Mouse (Mus musculus): Measurements from ENCODE around the gene Ift172. TPM values are rescaled to one million over a fixed set of nuclear protein-coding genes. Genes with fewer than 3 reads are reported as not detected.

The Ift172 gene
- polyA plus RNA-seq, 1 experiment from 2014 or later = 24.2 TPM

DNA sequence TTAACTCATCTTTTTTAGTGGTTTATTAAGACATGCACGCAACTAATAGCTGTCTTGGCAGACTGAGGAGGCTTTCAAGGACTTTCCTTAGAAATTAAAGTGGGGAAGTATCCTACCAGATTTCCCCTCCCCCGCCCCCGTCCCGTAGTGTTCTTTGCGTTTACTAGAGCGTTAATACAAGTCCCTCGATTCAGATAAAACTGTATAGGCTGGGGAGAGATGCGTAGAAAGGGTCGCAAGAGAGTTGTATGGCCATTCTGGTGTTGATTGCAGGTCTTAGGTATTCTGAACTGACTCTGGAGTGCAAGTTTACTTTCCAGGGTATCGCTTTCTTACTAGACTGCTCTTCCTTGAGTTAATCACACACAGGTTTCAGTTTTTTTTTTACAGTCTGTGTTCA is 48.7 kb downstream of the Ift172 start:
- Histone ChIP-seq H3K36me3 (ENCODE audit: insufficient read depth, low read length) (peaks cover 19% of the 10 kb centered on the region; the same call in 1 of the 2 replicates), H3K4me2 (replicated peaks; ENCODE audit: low read depth, low read length) (peak overlapping the region; percentile 74), H3K27ac (ENCODE audit: low read length) (no peak overlapping the region), H3K9ac (replicated peaks; ENCODE audit: low read depth) (no peak overlapping the region), H3K4me3 (ENCODE audit: low read depth, low read length) (peak overlapping the region; percentile 98), H3K27me3 (replicated peaks; ENCODE audit: insufficient read depth, low read length) (no peaks in the 10 kb centered on the region), H3K4me1 (ENCODE audit: insufficient read depth, low read depth, low read length) (no peaks in the 10 kb centered on the region), H3K9me3 (ENCODE audit: low read length) (no peaks in the 10 kb centered on the region)
- 19% methylated on average over 10 of the region's 10 CpGs for WGBS
- no peak for DNase-seq (ENCODE audit: low spot score)
- TF ChIP-seq EP300 (IDR thresholded peaks at IDR 0.05) = no peak
- TF ChIP-seq CTCF (IDR thresholded peaks at IDR 0.05) = no peak
- no peak for ATAC-seq

DNA sequence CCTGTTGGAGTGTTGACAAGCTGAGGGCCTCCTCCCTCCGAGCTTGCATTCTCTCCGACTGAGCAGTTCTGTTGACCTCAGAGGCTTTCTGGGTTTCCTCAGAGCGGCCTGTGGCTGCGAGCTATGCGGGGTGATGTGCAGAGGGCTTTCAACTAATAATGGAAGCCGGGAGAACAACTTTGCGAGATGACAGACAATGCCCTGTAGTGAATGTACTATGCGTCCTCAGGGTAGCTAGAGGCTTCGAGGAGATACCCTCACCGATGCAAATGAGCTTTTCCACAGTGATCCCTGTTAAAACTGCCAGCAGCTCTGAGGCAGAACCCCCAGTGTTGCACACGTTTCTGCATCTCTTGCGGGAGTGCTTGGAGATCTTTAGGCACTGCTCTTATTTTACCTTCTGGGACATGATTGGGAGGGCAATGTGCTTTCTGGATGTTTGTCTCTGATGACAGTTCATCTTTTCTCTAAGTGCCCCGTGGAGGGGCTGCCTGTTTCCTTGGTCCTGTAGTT is 49.3 kb downstream of the Ift172 start:
- Histone ChIP-seq H3K36me3 (ENCODE audit: insufficient read depth, low read length) (peaks cover 15% of the 10 kb centered on the region; the same call in 1 of the 2 replicates), H3K4me3 (ENCODE audit: low read depth, low read length) (peak overlapping the region; percentile 98), H3K27ac (ENCODE audit: low read length) (peak overlapping the region; percentile 99), H3K27me3 (replicated peaks; ENCODE audit: insufficient read depth, low read length) (no peaks in the 10 kb centered on the region), H3K9ac (replicated peaks; ENCODE audit: low read depth) (peak overlapping the region; percentile 97), H3K4me2 (replicated peaks; ENCODE audit: low read depth, low read length) (peak overlapping the region; percentile 74), H3K4me1 (ENCODE audit: insufficient read depth, low read depth, low read length) (no peaks in the 10 kb centered on the region), H3K9me3 (ENCODE audit: low read length) (no peaks in the 10 kb centered on the region)
- DNase-seq (ENCODE audit: low spot score) (no peak), ATAC-seq (no peak)
- TF ChIP-seq CTCF (IDR thresholded peaks at IDR 0.05) (no peak), EP300 (IDR thresholded peaks at IDR 0.05) (no peak)
- 2% methylated on average over 12 of the region's 13 CpGs for WGBS

DNA sequence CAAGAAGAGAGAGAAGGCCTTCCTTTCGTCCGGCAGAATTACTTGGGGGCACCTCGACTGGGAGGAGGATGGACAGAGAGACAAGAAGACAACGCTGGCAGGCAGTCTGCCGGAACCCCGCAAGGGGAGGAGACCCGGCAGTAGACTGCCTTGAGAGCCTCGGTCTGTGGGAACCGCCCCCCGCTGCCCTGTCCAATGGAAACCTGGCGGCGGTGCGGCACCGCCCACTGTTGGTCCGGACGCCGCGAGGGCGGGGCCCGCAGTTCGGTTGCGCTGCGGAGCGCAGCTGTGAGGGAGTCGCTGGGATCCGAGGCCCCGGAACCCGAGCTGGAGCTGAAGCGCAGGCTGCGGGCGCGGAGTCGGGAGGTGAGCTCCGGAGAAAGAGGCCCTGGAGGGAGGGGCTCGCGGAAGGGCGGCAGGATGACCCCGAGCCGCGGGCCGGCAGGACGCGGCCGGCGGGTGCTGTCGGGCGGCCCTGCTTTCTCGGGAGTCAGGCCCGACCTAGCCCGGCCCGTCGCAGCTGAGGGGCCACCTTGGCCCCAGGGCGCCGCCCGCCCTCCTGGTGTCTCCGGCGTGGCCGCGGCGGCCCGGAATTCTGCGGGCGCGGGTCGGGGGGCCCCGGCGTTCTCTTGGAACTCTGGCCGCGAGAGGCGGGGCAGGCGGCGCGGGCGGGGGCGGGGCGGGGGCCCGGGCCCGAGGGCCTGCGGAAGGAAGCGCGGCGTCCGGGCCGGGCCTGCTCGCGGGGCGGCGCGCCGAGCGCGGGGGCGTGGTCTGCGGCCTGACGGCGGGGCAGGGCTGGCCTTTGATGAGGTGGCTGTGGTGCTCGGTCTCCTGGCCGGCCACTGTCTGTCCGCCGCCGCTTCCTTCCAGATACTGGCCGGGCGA is 50.0 kb downstream of the Ift172 start, which contains the start of the genes Nrbp1 and Gm9970:
Gene Nrbp1 (plus strand): TSS at position 228 of the 885 bp plus-strand sequence.
Gene Gm9970 (minus strand): TSS at position 596 of the 885 bp plus-strand sequence.
- Histone ChIP-seq H3K27ac (ENCODE audit: low read length) (peak within 1 kb of the TSS; percentile 99), H3K36me3 (ENCODE audit: insufficient read depth, low read length) (peaks cover 8% of the 10 kb centered on the region; the same call in 1 of the 2 replicates), H3K9ac (replicated peaks; ENCODE audit: low read depth) (peak within 1 kb of the TSS; percentile 97), H3K4me2 (replicated peaks; ENCODE audit: low read depth, low read length) (peak within 1 kb of the TSS; percentile 74), H3K27me3 (replicated peaks; ENCODE audit: insufficient read depth, low read length) (no peaks in the 10 kb centered on the region), H3K4me3 (ENCODE audit: low read depth, low read length) (peak within 1 kb of the TSS; percentile 98), H3K9me3 (ENCODE audit: low read length) (no peaks in the 10 kb centered on the region), H3K4me1 (ENCODE audit: insufficient read depth, low read depth, low read length) (no peaks in the 10 kb centered on the region)
- TF ChIP-seq EP300 (IDR thresholded peaks at IDR 0.05) (no peak), CTCF (IDR thresholded peaks at IDR 0.05) (no peak)
- peak; percentile 99 for ATAC-seq
- peak; percentile 99 for DNase-seq (ENCODE audit: low spot score)
- 3% methylated on average over 42 of the region's 103 CpGs for WGBS

DNA sequence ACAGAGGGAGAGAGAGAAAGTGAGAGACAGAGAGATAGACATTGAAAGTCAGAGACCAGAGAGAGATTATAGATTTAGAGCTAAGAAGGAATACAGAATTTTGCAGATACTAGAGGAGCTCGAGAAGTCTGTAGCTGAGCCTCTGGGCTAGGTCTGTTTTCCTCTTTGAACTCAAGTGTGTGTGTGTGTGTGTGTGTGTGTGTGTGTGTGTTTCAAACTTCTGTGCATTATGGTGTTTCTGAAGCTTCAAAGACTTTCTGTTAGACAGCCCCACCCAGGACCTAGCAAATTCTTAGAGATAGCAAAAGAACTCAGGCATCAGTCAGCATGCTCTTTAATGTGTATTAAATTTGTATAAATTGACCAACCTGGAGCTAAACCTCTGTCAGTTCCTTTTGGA is 64.3 kb downstream of the Ift172 start:
- Histone ChIP-seq H3K9ac (replicated peaks; ENCODE audit: low read depth) (no peak overlapping the region), H3K4me3 (ENCODE audit: low read depth, low read length) (no peak overlapping the region), H3K36me3 (ENCODE audit: insufficient read depth, low read length) (no peaks in the 10 kb centered on the region), H3K27ac (ENCODE audit: low read length) (no peak overlapping the region), H3K27me3 (replicated peaks; ENCODE audit: insufficient read depth, low read length) (no peaks in the 10 kb centered on the region), H3K4me2 (replicated peaks; ENCODE audit: low read depth, low read length) (no peak overlapping the region), H3K4me1 (ENCODE audit: insufficient read depth, low read depth, low read length) (no peaks in the 10 kb centered on the region), H3K9me3 (ENCODE audit: low read length) (no peaks in the 10 kb centered on the region)
- no peak for TF ChIP-seq CTCF (IDR thresholded peaks at IDR 0.05)
- no peak for ATAC-seq
- no peak for DNase-seq (ENCODE audit: low spot score)
- WGBS = 67% methylated on average over 1 of the region's 1 CpGs

DNA sequence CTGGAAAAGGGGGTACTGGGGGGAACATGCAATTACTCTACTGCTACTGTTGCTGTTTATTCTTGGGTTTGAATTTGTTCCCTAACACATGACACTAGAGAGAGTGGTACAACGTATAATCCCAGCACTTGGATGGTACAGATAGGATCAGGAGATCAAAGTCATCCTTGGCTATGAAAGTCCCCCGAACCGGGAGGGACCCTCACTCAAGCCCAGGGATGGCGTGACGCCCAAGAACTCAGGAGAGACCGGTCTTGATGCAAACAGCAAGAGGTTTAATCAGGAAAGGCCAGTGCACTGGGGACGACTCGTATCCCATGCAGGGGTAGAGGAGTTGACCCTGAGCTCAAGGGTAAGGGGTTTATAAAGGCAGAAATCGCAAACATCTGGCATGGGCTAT is 68.2 kb downstream of the Ift172 start:
- no peak overlapping the region for H3K9ac ChIP-seq (replicated peaks; ENCODE audit: low read depth)
- TF ChIP-seq CTCF (IDR thresholded peaks at IDR 0.05) (no peak), EP300 (IDR thresholded peaks at IDR 0.05) (no peak)
- no peaks in the 10 kb centered on the region; the same call in 1 of the 2 replicates for H3K4me1 ChIP-seq (ENCODE audit: insufficient read depth, low read depth, low read length)
- H3K4me3 ChIP-seq (ENCODE audit: low read depth, low read length) = no peak overlapping the region
- ATAC-seq = no peak
- no peaks in the 10 kb centered on the region for H3K9me3 ChIP-seq (ENCODE audit: low read length)
- DNase-seq (ENCODE audit: low spot score) = no peak
- no peak overlapping the region for H3K27ac ChIP-seq (ENCODE audit: low read length)
- H3K27me3 ChIP-seq (replicated peaks; ENCODE audit: insufficient read depth, low read length) = no peaks in the 10 kb centered on the region
- WGBS = 93% methylated on average over 9 of the region's 9 CpGs
- no peaks in the 10 kb centered on the region for H3K36me3 ChIP-seq (ENCODE audit: insufficient read depth, low read length)
- H3K4me2 ChIP-seq (replicated peaks; ENCODE audit: low read depth, low read length) = no peak overlapping the region

DNA sequence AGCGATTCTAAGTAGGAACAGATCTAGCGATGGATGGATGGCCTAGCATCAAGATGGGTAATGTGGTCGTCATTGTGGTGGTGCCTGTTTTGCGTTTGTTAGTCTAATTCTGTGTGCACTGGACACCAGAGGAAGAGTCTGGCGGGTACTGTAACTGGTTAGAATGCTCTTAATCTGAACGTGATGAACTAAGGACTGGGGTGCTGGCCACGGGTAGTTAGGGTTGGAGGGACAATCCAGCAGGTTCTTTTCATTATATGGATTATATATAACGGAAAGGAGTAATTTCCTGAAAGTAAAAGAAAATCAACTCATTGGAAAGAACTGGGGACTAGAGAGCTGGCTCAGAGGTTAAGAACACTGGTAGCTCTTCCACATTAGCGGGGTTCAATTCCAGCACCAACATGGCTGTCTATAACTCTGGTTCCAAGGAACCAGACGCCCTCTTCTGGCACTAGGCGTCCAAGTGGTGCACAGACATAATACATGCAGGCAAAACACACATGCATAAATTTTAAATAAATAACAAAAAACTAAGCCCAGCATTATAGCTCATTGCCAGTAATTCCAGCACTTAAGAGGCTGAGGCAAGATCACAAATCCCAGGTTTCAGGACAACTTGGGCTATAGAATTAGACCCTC is 69.5 kb downstream of the Ift172 start:
- peak overlapping the region; percentile 74 for H3K9ac ChIP-seq (replicated peaks; ENCODE audit: low read depth)
- ATAC-seq = no peak
- H3K9me3 ChIP-seq (ENCODE audit: low read length) = no peaks in the 10 kb centered on the region
- peak; percentile 68 for DNase-seq (ENCODE audit: low spot score)
- peak overlapping the region; percentile 86 for H3K27ac ChIP-seq (ENCODE audit: low read length)
- peak overlapping the region; percentile 76 for H3K4me3 ChIP-seq (ENCODE audit: low read depth, low read length)
- peak overlapping the region; percentile 96 for H3K4me2 ChIP-seq (replicated peaks; ENCODE audit: low read depth, low read length)
- TF ChIP-seq CTCF (IDR thresholded peaks at IDR 0.05) = peak; percentile 70
- TF ChIP-seq EP300 (IDR thresholded peaks at IDR 0.05) = no peak
- no peaks in the 10 kb centered on the region; the same call in 1 of the 2 replicates for H3K4me1 ChIP-seq (ENCODE audit: insufficient read depth, low read depth, low read length)
- H3K36me3 ChIP-seq (ENCODE audit: insufficient read depth, low read length) = no peaks in the 10 kb centered on the region
- 14% methylated on average over 11 of the region's 11 CpGs for WGBS
- no peaks in the 10 kb centered on the region for H3K27me3 ChIP-seq (replicated peaks; ENCODE audit: insufficient read depth, low read length)

All from lung, postnatal 0 days (tissue).